Mouse (Mus musculus): Measurements from ENCODE around the gene Tmcc1.
"Not testable (repeated sequence)": the region's sequence is repeated elsewhere in the genome, so short reads cannot be mapped to it uniquely, and the experiment has no call there.

The Tmcc1 gene

GRCm38 (mm10) chr6:116141696-116142095 lies 51.6 kb downstream of the Tmcc1 start:
- no peak for DNase-seq (ENCODE audit: low spot score)

GRCm38 (mm10) chr6:116140782-116141181 lies 52.5 kb downstream of the Tmcc1 start:
- peak; percentile 9 for DNase-seq (ENCODE audit: low spot score)

GRCm38 (mm10) chr6:116139143-116139856 lies 54.0 kb downstream of the Tmcc1 start:
- DNase-seq (ENCODE audit: low spot score), result peak; percentile 34

GRCm38 (mm10) chr6:116135971-116136632 lies 57.2 kb downstream of the Tmcc1 start:
- peak; percentile 20 for DNase-seq (ENCODE audit: low spot score)

- DNase-seq (ENCODE audit: low spot score), result no peak
These were observed 59.5 kb downstream of the Tmcc1 start for GRCm38 (mm10) chr6:116133756-116134155.

- DNase-seq (ENCODE audit: low spot score), result no peak
These were observed 61.5 kb downstream of the Tmcc1 start for GRCm38 (mm10) chr6:116131771-116132170.

GRCm38 (mm10) chr6:116128710-116129109 lies 64.6 kb downstream of the Tmcc1 start:
- peak; percentile 41 for DNase-seq (ENCODE audit: low spot score)

GRCm38 (mm10) chr6:116127918-116128443 lies 65.3 kb downstream of the Tmcc1 start:
- no peak for DNase-seq (ENCODE audit: low spot score)

GRCm38 (mm10) chr6:116126577-116126976 lies 66.7 kb downstream of the Tmcc1 start:
- DNase-seq (ENCODE audit: low spot score), result no peak

GRCm38 (mm10) chr6:116122881-116123280 lies 70.4 kb downstream of the Tmcc1 start:
- no peak for DNase-seq (ENCODE audit: low spot score)

- no peak for DNase-seq (ENCODE audit: low spot score)
These were observed 73.6 kb downstream of the Tmcc1 start for GRCm38 (mm10) chr6:116119669-116120068.

GRCm38 (mm10) chr6:116116634-116117033 lies 76.7 kb downstream of the Tmcc1 start:
- DNase-seq (ENCODE audit: low spot score), result not testable (repeated sequence)

- DNase-seq (ENCODE audit: low spot score), result no peak
These were observed 82.7 kb downstream of the Tmcc1 start for GRCm38 (mm10) chr6:116110588-116110987.

- DNase-seq (ENCODE audit: low spot score), result peak; percentile 76
These were observed 85.6 kb downstream of the Tmcc1 start for GRCm38 (mm10) chr6:116107471-116108358.

GRCm38 (mm10) chr6:116106967-116107470 lies 86.3 kb downstream of the Tmcc1 start:
- peak; percentile 51 for DNase-seq (ENCODE audit: low spot score)

GRCm38 (mm10) chr6:116097579-116097978 lies 95.7 kb downstream of the Tmcc1 start:
- DNase-seq (ENCODE audit: low spot score), result no peak

- no peak for DNase-seq (ENCODE audit: low spot score)
These were observed 103.9 kb downstream of the Tmcc1 start for GRCm38 (mm10) chr6:116089402-116089801.

- DNase-seq (ENCODE audit: low spot score), result no peak
These were observed 107.2 kb downstream of the Tmcc1 start for GRCm38 (mm10) chr6:116086036-116086435.

- no peak for DNase-seq (ENCODE audit: low spot score)
These were observed 111.0 kb downstream of the Tmcc1 start for GRCm38 (mm10) chr6:116082239-116082638.

- DNase-seq (ENCODE audit: low spot score), result no peak
These were observed 111.9 kb downstream of the Tmcc1 start for GRCm38 (mm10) chr6:116081375-116081774.

- DNase-seq (ENCODE audit: low spot score), result no peak
These were observed 112.5 kb downstream of the Tmcc1 start for GRCm38 (mm10) chr6:116080756-116081155.

- DNase-seq (ENCODE audit: low spot score), result no peak
These were observed 115.7 kb downstream of the Tmcc1 start for GRCm38 (mm10) chr6:116077608-116078007.
